Mouse (Mus musculus) mesoderm, embryonic 11.5 days (tissue): ENCODE data around the gene Serinc3.
A peak's percentile ranks its signal among the peaks of the same experiment; 100 is the strongest.
"Not testable (repeated sequence)": the region's sequence is repeated elsewhere in the genome, so short reads cannot be mapped to it uniquely, and the experiment has no call there.

Experiments used
- DNase-seq: peaks from one replicate; pipeline ENCODE4 v3.0.0-alpha.2; 2012; ENCODE audit warnings: low read depth, low spot score

Gene Serinc3

GRCm38 (mm10) chr2:163631223-163631622 is 13.7 kb downstream of the Serinc3 start:
- DNase-seq: no peak

- not testable (repeated sequence) for DNase-seq
Measured at GRCm38 (mm10) chr2:163621401-163621800, 23.5 kb downstream of the Serinc3 start.

- no peak for DNase-seq
Measured at GRCm38 (mm10) chr2:163620451-163620850, 24.5 kb downstream of the Serinc3 start.

GRCm38 (mm10) chr2:163617874-163618273 is 27.1 kb downstream of the Serinc3 start:
- DNase-seq: no peak

- no peak for DNase-seq
Measured at GRCm38 (mm10) chr2:163617232-163617863, 27.6 kb downstream of the Serinc3 start.

GRCm38 (mm10) chr2:163616652-163617227 is 28.2 kb downstream of the Serinc3 start:
- DNase-seq: no peak

- no peak for DNase-seq
Measured at GRCm38 (mm10) chr2:163615906-163616651, 28.9 kb downstream of the Serinc3 start.

- no peak for DNase-seq
Measured at GRCm38 (mm10) chr2:163615401-163615800, 29.5 kb downstream of the Serinc3 start.

GRCm38 (mm10) chr2:163613990-163614389 is 30.9 kb downstream of the Serinc3 start:
- DNase-seq: no peak

- no peak for DNase-seq
Measured at GRCm38 (mm10) chr2:163613206-163613605, 31.7 kb downstream of the Serinc3 start.

- DNase-seq: no peak
Measured at GRCm38 (mm10) chr2:163611176-163611575, 33.8 kb downstream of the Serinc3 start.

- no peak for DNase-seq
Measured at GRCm38 (mm10) chr2:163609281-163609975, 35.5 kb downstream of the Serinc3 start.

GRCm38 (mm10) chr2:163608008-163608407 is 36.9 kb downstream of the Serinc3 start:
- no peak for DNase-seq

- DNase-seq: no peak
Measured at GRCm38 (mm10) chr2:163606161-163606560, 38.8 kb downstream of the Serinc3 start.

GRCm38 (mm10) chr2:163602101-163602971 is 42.6 kb downstream of the Serinc3 start, which contains the start of gene Ttpal:
Ttpal (plus strand) TSS chr2:163602314.
- peak; percentile 90 for DNase-seq

GRCm38 (mm10) chr2:163601712-163602100 is 43.2 kb downstream of the Serinc3 start:
- no peak for DNase-seq

- no peak for DNase-seq
Measured at GRCm38 (mm10) chr2:163601066-163601465, 43.9 kb downstream of the Serinc3 start.

GRCm38 (mm10) chr2:163599226-163599625 is 45.7 kb downstream of the Serinc3 start:
- peak; percentile 66 for DNase-seq

- peak; percentile 35 for DNase-seq
Measured at GRCm38 (mm10) chr2:163597661-163598060, 47.3 kb downstream of the Serinc3 start.

GRCm38 (mm10) chr2:163596873-163597155 is 48.1 kb downstream of the Serinc3 start:
- DNase-seq: no peak
